Mouse (Mus musculus): ENCODE measurements around the gene Madcam1.

Madcam1 gene

GRCm38 (mm10) chr10:79712029-79712428 is 47.7 kb downstream of the Madcam1 start:
- no peak for DNase-seq (ENCODE audit: low spot score in 2 of 2)

- DNase-seq (ENCODE audit: low spot score in 2 of 2) = peak; percentile 72 to 83
Measured at GRCm38 (mm10) chr10:79712499-79713126, 48.3 kb downstream of the Madcam1 start.

GRCm38 (mm10) chr10:79713163-79713562 is 48.8 kb downstream of the Madcam1 start:
- DNase-seq (ENCODE audit: low spot score in 2 of 2) = no peak

GRCm38 (mm10) chr10:79714996-79715395 is 50.6 kb downstream of the Madcam1 start:
- peak in 1 of 2 experiments; percentile 65 for DNase-seq (ENCODE audit: low spot score in 2 of 2)

GRCm38 (mm10) chr10:79716254-79716987 is 52.1 kb downstream of the Madcam1 start, which contains the start of gene Hcn2:
Gene Hcn2, plus strand, starts transcription at chr10:79716634.
- DNase-seq (ENCODE audit: low spot score in 2 of 2) = no peak

GRCm38 (mm10) chr10:79716988-79717355 is 52.6 kb downstream of the Madcam1 start:
- no peak for DNase-seq (ENCODE audit: low spot score in 2 of 2)

GRCm38 (mm10) chr10:79717640-79718357 is 53.4 kb downstream of the Madcam1 start:
- DNase-seq (ENCODE audit: low spot score in 2 of 2) = no peak
